Mouse (Mus musculus): ENCODE measurements around the gene Psmd12.

Psmd12 gene

GRCm38 (mm10) chr11:107510362-107511269 lies 31.3 kb downstream of the Psmd12 start:
- DNase-seq (ENCODE audit: low read depth): peak; percentile 31

GRCm38 (mm10) chr11:107511954-107512353 lies 32.7 kb downstream of the Psmd12 start:
- peak; percentile 68 for DNase-seq (ENCODE audit: low read depth)

- DNase-seq (ENCODE audit: low read depth): no peak
Observed at GRCm38 (mm10) chr11:107513047-107513446, 33.8 kb downstream of the Psmd12 start.

- no peak for DNase-seq (ENCODE audit: low read depth)
Observed at GRCm38 (mm10) chr11:107516387-107516786, 37.1 kb downstream of the Psmd12 start.

- DNase-seq (ENCODE audit: low read depth): no peak
Observed at GRCm38 (mm10) chr11:107518645-107519429, 39.6 kb downstream of the Psmd12 start.

GRCm38 (mm10) chr11:107521153-107521552 lies 41.9 kb downstream of the Psmd12 start:
- no peak for DNase-seq (ENCODE audit: low read depth)

GRCm38 (mm10) chr11:107524966-107525365 lies 45.7 kb downstream of the Psmd12 start:
- no peak for DNase-seq (ENCODE audit: low read depth)

- DNase-seq (ENCODE audit: low read depth): no peak
Observed at GRCm38 (mm10) chr11:107527632-107528031, 48.3 kb downstream of the Psmd12 start.

GRCm38 (mm10) chr11:107529320-107529719 lies 50.0 kb downstream of the Psmd12 start:
- DNase-seq (ENCODE audit: low read depth): no peak

- DNase-seq (ENCODE audit: low read depth): no peak
Observed at GRCm38 (mm10) chr11:107531445-107531844, 52.2 kb downstream of the Psmd12 start.

GRCm38 (mm10) chr11:107532271-107532670 lies 53.0 kb downstream of the Psmd12 start:
- no peak for DNase-seq (ENCODE audit: low read depth)

GRCm38 (mm10) chr11:107538994-107539393 lies 59.7 kb downstream of the Psmd12 start:
- DNase-seq (ENCODE audit: low read depth): no peak

- DNase-seq (ENCODE audit: low read depth): no peak
Observed at GRCm38 (mm10) chr11:107540339-107540738, 61.1 kb downstream of the Psmd12 start.

GRCm38 (mm10) chr11:107545747-107546476 lies 66.6 kb downstream of the Psmd12 start:
- DNase-seq (ENCODE audit: low read depth): no peak

GRCm38 (mm10) chr11:107546667-107547301 lies 67.5 kb downstream of the Psmd12 start:
- no peak for DNase-seq (ENCODE audit: low read depth)

GRCm38 (mm10) chr11:107547351-107548203 lies 68.3 kb downstream of the Psmd12 start, which contains the start of gene Helz:
Gene Helz (plus strand): TSS chr11:107547930.
- peak; percentile 70 for DNase-seq (ENCODE audit: low read depth)

- DNase-seq (ENCODE audit: low read depth): no peak
Observed at GRCm38 (mm10) chr11:107548204-107548975, 69.1 kb downstream of the Psmd12 start.
